Mouse (Mus musculus) ES-E14 (cell line): Measurements from ENCODE around the gene Chst12.

Experiments
- CHD2 ChIP-seq: IDR thresholded peaks from 2 replicates; pipeline ENCODE4 v1.6.1; 2014; ENCODE audit warnings: mild to moderate bottlenecking, low read depth, low read length, inconsistent platforms
- HCFC1 ChIP-seq: IDR thresholded peaks from 2 replicates; pipeline ENCODE4 v1.6.1; 2012; ENCODE audit warnings: low read length, inconsistent platforms, borderline replicate concordance; ENCODE audit not compliant: insufficient read depth
- ZC3H11A ChIP-seq: IDR thresholded peaks from 2 replicates; pipeline ENCODE4 v1.6.1; 2012; ENCODE audit warnings: low read depth, mild to moderate bottlenecking, inconsistent platforms, low read length, borderline replicate concordance

- TF ChIP-seq CHD2 (no peak), HCFC1 (no peak), ZC3H11A (no peak; the same call in 1 of the 2 replicates)
These were observed 895 bp downstream of the Chst12 start for GRCm38 (mm10) chr5:140506096-140506794.
